Mouse (Mus musculus) heart, embryonic 16.5 days (tissue): ENCODE results near the gene Osbp. TPM values are rescaled to one million over a fixed set of nuclear protein-coding genes. Genes with fewer than 3 reads are reported as not detected.
"Not testable (repeated sequence)": the region's sequence is repeated elsewhere in the genome, so short reads cannot be mapped to it uniquely, and the experiment has no call there.

ENCODE experiments used
- ATAC-seq: fragments of 200-750 bp; cut with Nextera tagmentation; replicated peaks from 2 replicates; pipeline ENCODE4 v1.8.0; 2017; ENCODE audit warnings: moderate number of reproducible peaks; ENCODE audit not compliant: insufficient read depth, low FRiP score; ENCODE audit errors: extremely low read depth
- H3K27ac ChIP-seq: fragments of 300-500 bp; sonication (generic); 2 replicates; pipeline ENCODE4 v1.5.1; 2014; ENCODE audit warnings: mild to moderate bottlenecking, low read length, control low read depth, moderate library complexity
- H3K27me3 ChIP-seq: fragments of 300-500 bp; sonication (generic); 2 replicates; pipeline ENCODE4 v1.6.1; 2014; ENCODE audit warnings: low read length, mixed read lengths; ENCODE audit not compliant: control insufficient read depth, insufficient read depth
- H3K36me3 ChIP-seq: fragments of 300-500 bp; sonication (generic); 2 replicates; pipeline ENCODE4 v1.6.1; 2014; ENCODE audit not compliant: control insufficient read depth, insufficient read depth
- H3K4me1 ChIP-seq: fragments of 300-500 bp; sonication (generic); 2 replicates; pipeline ENCODE4 v1.6.1; 2014; ENCODE audit warnings: low read length, mixed read lengths; ENCODE audit not compliant: control insufficient read depth, insufficient read depth
- H3K4me2 ChIP-seq: fragments of 300-500 bp; sonication (generic); 2 replicates; pipeline ENCODE4 v1.6.1; 2014; ENCODE audit warnings: low read depth, mild to moderate bottlenecking, control low read depth, low read length
- H3K4me3 ChIP-seq: fragments of 300-500 bp; sonication (generic); 2 replicates; pipeline ENCODE4 v1.5.1; 2014; ENCODE audit warnings: mild to moderate bottlenecking, control low read depth, low read length
- H3K9ac ChIP-seq: fragments of 300-500 bp; sonication (generic); 2 replicates; pipeline ENCODE4 v1.6.1; 2014; ENCODE audit warnings: low read length, control low read depth
- H3K9me3 ChIP-seq: fragments of 300-500 bp; sonication (generic); replicated peaks from 2 replicates; pipeline ENCODE4 v1.6.1; 2016; ENCODE audit warnings: low read length; ENCODE audit not compliant: control insufficient read depth
- WGBS: fragments of 180-500 bp; shearing (Covaris S2); extraction: QIAGEN DNeasy Blood & Tissue Kit; methylation state at CpG from one replicate; pipeline ENCODE4 v1.1.7; 2014; 5-methylcytosine and 5-hydroxymethylcytosine counted together
- polyA plus RNA-seq: library from polyadenylated mRNA; unstranded; fragments of >200 nt; fragmentation: Nextera tagmentation; extraction: Ambion mirVana; gene quantifications from 2 replicates; pipeline ENCODE4 v1.2.1, GENCODE M21; 2015

The Osbp gene
- polyA plus RNA-seq = 4.4 TPM in 2 replicates

GRCm38 (mm10) chr19:11965023-11965942, at the start of gene Osbp:
Gene Osbp (plus strand): TSS chr19:11965941.
- H3K27ac ChIP-seq = peak within 1 kb of the TSS; percentile 88
- peak within 1 kb of the TSS; percentile 86 for H3K4me2 ChIP-seq
- H3K36me3 ChIP-seq = no peaks in the 10 kb centered on the region
- H3K9me3 ChIP-seq = no peaks in the 10 kb centered on the region; the same call in 1 of the 2 replicates
- ATAC-seq = peak; percentile 95
- H3K9ac ChIP-seq = peak within 1 kb of the TSS; percentile 92
- H3K4me3 ChIP-seq = peak within 1 kb of the TSS; percentile 93
- H3K4me1 ChIP-seq = peaks cover 15% of the 10 kb centered on the region
- WGBS = 0% methylated on average over 47 of the region's 59 CpGs
- no peaks in the 10 kb centered on the region for H3K27me3 ChIP-seq

- no peak overlapping the region for H3K9ac ChIP-seq
- H3K36me3 ChIP-seq = peaks cover 55% of the 10 kb centered on the region
Measured at GRCm38 (mm10) chr19:11922068-11922467, 43.7 kb upstream of the Osbp start.

GRCm38 (mm10) chr19:11922515-11922914, 43.2 kb upstream of the Osbp start:
- H3K4me1 ChIP-seq, H3K9me3 ChIP-seq, H3K27me3 ChIP-seq, H3K4me3 ChIP-seq, H3K9ac ChIP-seq, ATAC-seq, H3K4me2 ChIP-seq, H3K27ac ChIP-seq: not testable (repeated sequence)
- WGBS = 98% methylated on average over 2 of the region's 2 CpGs
- peaks cover 57% of the 10 kb centered on the region for H3K36me3 ChIP-seq

More at GRCm38 (mm10) chr19:11922068-11922467, 43.7 kb upstream of the Osbp start:
- Histone ChIP-seq H3K4me2 (no peak overlapping the region), H3K27ac (no peak overlapping the region), H3K4me1 (0 out of 2 replicates have a peak, but pooled peaks cover 3% of the 10 kb centered on the region), H3K4me3 (no peak overlapping the region), H3K27me3 (no peaks in the 10 kb centered on the region), H3K9me3 (no peaks in the 10 kb centered on the region)
- ATAC-seq = no peak
- 94% methylated on average over 1 of the region's 1 CpGs for WGBS

- 88% methylated on average over 2 of the region's 2 CpGs for WGBS
- peaks cover 62% of the 10 kb centered on the region for H3K36me3 ChIP-seq
Measured at GRCm38 (mm10) chr19:11926380-11926779, 39.4 kb upstream of the Osbp start.

GRCm38 (mm10) chr19:11928025-11928748, 37.6 kb upstream of the Osbp start:
- no peaks in the 10 kb centered on the region for H3K27me3 ChIP-seq
- H3K9ac ChIP-seq = no peak overlapping the region
- no peak overlapping the region for H3K27ac ChIP-seq
- 85% methylated on average over 4 of the region's 4 CpGs for WGBS
- no peak overlapping the region for H3K4me3 ChIP-seq
- H3K4me2 ChIP-seq = no peak overlapping the region
- ATAC-seq = no peak
- H3K36me3 ChIP-seq = peaks cover 66% of the 10 kb centered on the region
- H3K4me1 ChIP-seq = no peaks in the 10 kb centered on the region
- H3K9me3 ChIP-seq = no peaks in the 10 kb centered on the region

More at GRCm38 (mm10) chr19:11926380-11926779, 39.4 kb upstream of the Osbp start:
- Histone ChIP-seq H3K9me3 (no peaks in the 10 kb centered on the region), H3K27ac (no peak overlapping the region), H3K4me1 (no peaks in the 10 kb centered on the region), H3K4me3 (no peak overlapping the region), H3K27me3 (no peaks in the 10 kb centered on the region), H3K4me2 (no peak overlapping the region), H3K9ac (no peak overlapping the region)
- ATAC-seq = no peak

- not testable (repeated sequence) for H3K4me3 ChIP-seq, H3K9me3 ChIP-seq, H3K27me3 ChIP-seq, H3K27ac ChIP-seq, H3K4me2 ChIP-seq, H3K4me1 ChIP-seq, ATAC-seq, H3K9ac ChIP-seq
- 93% methylated on average over 9 of the region's 9 CpGs for WGBS
- H3K36me3 ChIP-seq = peaks cover 35% of the 10 kb centered on the region
Measured at GRCm38 (mm10) chr19:11946460-11946859, 19.3 kb upstream of the Osbp start.

- Histone ChIP-seq H3K27me3 (no peaks in the 10 kb centered on the region), H3K9ac (no peak overlapping the region), H3K4me1 (no peaks in the 10 kb centered on the region), H3K9me3 (no peaks in the 10 kb centered on the region), H3K4me2 (no peak overlapping the region), H3K4me3 (no peak overlapping the region), H3K27ac (no peak overlapping the region), H3K36me3 (peaks cover 10% of the 10 kb centered on the region)
- no peak for ATAC-seq
- WGBS = 49% methylated on average over 1 of the region's 1 CpGs
Measured at GRCm38 (mm10) chr19:11949878-11950277, 15.9 kb upstream of the Osbp start.

GRCm38 (mm10) chr19:11950747-11951146, 15.0 kb upstream of the Osbp start:
- no peaks in the 10 kb centered on the region for H3K27me3 ChIP-seq

GRCm38 (mm10) chr19:11954206-11954605, 11.5 kb upstream of the Osbp start:
- Histone ChIP-seq H3K27me3 (no peaks in the 10 kb centered on the region), H3K9ac (no peak overlapping the region), H3K4me2 (no peak overlapping the region), H3K4me1 (peaks cover 5% of the 10 kb centered on the region; the same call in 1 of the 2 replicates), H3K4me3 (no peak overlapping the region), H3K36me3 (no peaks in the 10 kb centered on the region), H3K27ac (no peak overlapping the region), H3K9me3 (no peaks in the 10 kb centered on the region)
- no peak for ATAC-seq
- 43% methylated on average over 6 of the region's 6 CpGs for WGBS

More at GRCm38 (mm10) chr19:11950747-11951146, 15.0 kb upstream of the Osbp start:
- H3K9me3 ChIP-seq = no peaks in the 10 kb centered on the region
- no peak overlapping the region for H3K27ac ChIP-seq
- ATAC-seq = no peak
- H3K4me3 ChIP-seq = no peak overlapping the region
- WGBS = 72% methylated on average over 7 of the region's 7 CpGs
- H3K36me3 ChIP-seq = peaks cover 2% of the 10 kb centered on the region
- no peak overlapping the region for H3K4me2 ChIP-seq
- no peak overlapping the region for H3K9ac ChIP-seq
- peaks cover 5% of the 10 kb centered on the region; the same call in 1 of the 2 replicates for H3K4me1 ChIP-seq
